Mouse (Mus musculus) cerebellum, adult (tissue): Measurements from ENCODE around the gene Tbc1d8.
A peak's percentile ranks its signal among the peaks of the same experiment; 100 is the strongest.

ENCODE experiments used
- ATAC-seq: cut with Nextera tagmentation; 2 replicates; pipeline ENCODE4 v1.9.2; 2017; ENCODE audit warnings: mild to moderate bottlenecking, moderate library complexity, mixed read lengths; ENCODE audit not compliant: insufficient number of reproducible peaks, low FRiP score, low TSS enrichment

Gene Tbc1d8

DNA sequence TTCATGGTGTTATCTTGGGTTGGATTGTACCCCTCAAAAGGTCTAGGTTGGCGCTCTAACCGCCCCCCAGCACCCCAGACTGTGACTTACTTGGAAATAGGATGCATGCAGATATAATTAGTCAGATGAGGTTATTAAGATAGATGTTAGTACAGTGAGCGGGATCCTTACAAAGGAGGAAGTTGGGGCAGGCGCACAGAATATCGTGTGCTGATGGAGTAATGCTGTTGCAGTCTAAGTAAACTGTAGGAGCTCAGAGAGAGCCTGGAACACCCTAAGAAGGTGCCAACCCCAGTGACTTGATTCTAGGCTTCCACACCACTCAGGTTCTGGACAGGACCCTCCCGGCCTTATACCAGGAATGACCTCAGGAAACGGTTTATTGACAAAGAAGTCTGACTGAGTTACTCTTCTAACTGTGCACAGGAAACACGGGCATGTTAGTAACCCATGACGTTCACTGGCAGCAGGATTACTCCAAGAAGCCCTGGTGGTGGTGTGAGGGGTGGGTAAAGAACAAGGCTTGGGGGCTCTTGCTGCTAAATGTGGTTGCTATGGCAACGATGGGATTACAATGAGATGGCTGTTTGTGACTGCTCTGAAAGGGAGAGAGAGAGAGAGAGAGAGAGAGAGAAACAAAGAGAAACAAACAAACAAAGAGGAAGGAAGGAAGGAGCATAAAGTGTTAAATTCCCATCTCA is 3.7 kb upstream of the Tbc1d8 start:
- ATAC-seq: no peak

DNA sequence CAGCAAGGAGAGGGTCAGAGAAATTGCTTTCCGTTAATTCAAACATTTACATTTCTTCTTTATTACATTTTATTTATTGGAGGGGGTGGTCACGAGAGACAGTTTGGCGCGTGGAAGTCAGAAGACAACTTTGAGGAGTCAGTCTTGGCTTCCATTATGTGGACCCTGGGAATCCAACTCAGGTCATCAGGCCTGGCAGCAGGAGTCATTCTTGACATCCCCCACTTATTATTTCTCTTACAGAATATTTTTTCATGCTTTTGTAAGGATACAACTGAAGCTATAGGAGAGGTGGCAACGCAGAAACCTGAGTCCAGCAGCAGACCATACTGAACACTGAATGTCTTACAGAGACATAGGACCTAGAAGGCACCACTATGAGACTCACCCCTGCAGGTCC is 699 bp upstream of the Tbc1d8 start:
- no peak for ATAC-seq

DNA sequence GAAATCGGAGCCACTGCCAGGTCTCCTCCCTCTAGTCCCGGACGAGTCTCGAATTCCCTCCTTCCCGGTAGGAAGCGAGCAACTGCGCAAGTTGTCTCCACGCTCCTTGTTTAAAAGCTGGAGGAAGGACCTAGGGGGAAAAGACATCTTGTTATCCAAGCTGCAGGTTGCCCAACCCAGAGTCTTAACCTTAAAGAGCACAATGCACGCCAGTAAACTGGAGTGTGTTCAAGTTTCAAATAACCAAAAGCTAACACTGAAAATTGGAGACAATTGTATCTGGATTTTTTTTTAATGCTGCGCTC is 293 bp upstream of the Tbc1d8 start:
- ATAC-seq: no peak

DNA sequence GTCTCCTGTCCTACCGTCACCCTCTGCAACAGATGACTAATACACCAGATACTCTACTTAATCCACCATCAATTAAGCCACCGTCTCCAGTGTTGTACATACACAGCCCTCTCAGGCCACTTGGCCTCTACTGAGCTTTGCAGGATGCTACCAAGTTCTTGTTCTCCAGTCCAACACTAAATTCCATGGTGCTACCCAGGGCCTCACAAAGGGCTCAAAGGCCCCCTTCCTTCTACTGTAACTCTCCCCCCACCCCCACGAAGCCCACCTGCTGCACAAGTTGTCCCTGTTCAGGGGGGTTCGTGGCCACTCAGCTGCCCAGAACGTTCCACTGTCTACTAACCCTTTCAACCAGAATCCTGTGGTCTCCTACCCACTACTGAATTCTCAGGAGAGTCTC is 1.5 kb downstream of the Tbc1d8 start:
- ATAC-seq: no peak

DNA sequence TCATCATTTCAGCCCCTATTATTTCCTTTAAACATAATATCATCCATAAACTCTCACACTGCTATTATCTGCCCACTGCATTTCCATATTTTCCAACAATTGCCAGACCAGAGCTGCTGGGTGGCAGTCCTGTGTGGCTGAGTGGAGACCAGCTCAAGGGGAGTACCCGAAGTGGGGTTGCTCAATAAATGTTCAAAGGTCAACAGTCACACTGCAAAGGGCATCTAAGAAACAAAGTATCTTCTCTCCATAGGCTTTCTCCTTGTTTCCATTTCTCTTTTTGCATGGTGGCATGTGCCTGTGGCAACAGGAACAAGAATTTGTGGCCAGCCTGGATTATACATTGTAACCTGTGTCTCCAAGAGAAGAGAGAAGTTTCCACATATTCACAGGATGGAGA is 2.2 kb downstream of the Tbc1d8 start:
- ATAC-seq: no peak

DNA sequence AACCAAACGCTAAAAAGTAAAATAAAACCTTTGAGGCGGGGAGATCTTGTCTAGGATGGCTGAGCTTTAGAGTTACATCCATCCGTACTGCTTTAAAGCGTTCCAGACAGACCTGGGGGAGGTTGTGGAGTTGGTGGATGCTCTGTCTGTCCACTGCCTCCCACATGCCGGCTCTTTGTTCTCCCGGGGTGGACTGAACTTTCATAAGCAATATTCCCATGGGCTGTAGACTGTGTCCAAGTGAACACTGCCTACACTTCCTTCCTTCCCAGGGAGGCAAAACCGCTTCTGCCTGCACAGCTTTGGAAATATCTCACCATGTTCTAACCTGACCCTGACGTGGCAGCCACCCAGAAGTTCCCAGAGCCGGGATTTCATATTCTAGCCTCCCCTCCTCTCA is 4.0 kb downstream of the Tbc1d8 start:
- no peak for ATAC-seq

DNA sequence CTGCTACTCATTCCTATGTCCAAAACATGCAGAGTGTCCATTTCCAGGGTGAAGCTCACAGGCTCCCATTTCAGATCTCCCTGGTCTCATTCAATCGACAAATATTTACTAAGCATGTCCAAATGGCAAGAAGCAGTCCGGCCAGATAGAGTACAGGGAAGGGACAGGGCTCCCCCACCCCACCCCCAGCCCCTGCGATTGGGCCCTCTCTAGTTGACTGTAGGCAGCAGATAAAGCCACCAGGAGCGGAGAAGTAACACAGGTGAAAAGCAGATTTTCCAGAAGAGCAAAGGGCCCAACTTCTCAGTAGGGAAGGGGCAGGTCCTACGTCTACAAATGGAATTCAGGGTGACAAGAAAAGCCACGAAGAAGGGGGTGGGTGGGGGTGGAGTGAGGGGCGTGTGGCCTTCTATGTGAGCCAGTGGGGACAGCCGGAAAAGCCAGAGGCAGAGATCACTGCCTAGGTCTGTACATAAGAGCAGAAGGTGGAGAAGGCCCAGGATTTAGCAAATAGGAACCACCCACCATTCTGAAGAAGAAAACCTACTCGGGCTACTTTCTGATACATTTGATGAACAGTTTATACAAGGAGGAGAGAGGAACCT is 7.2 kb downstream of the Tbc1d8 start:
- ATAC-seq: no peak

DNA sequence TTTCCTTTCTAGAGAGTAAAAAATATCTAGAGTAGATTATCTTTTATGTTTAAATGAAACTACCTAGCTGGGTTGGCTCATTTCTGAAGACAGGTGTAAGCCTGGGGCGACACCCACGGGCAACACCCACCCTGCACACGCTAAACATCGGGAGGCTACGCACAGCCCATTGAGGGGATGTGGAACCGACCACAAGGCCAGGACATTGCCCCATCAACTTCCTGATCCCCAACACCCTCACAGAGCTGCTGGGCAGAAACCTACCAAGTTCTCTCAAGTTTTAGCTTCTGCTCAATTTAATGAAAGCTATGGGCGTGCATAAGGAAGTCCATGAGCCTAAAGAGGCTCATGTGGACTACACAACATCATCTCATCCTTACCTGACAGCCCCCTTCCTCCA is 9.6 kb downstream of the Tbc1d8 start:
- no peak for ATAC-seq

DNA sequence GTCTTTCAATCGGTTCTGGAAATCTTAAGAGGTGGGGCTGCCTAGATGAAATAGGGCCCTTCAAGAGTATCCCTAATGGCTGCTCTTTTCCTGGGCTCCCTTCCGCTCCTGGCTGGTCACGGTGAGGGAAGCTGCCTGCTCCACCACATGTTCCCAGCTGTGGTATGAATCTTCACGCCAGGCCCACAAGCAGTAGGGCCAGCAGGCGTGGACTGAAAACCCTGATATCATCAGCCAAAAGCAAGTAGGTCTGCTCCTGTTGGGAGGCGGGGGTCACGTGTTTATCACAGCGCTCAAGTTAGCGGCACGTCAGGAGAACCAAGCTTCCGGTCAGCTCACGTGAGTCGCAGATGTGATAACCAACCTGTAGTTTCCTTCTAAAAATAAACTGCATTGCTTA is 12.0 kb downstream of the Tbc1d8 start:
- ATAC-seq: no peak

DNA sequence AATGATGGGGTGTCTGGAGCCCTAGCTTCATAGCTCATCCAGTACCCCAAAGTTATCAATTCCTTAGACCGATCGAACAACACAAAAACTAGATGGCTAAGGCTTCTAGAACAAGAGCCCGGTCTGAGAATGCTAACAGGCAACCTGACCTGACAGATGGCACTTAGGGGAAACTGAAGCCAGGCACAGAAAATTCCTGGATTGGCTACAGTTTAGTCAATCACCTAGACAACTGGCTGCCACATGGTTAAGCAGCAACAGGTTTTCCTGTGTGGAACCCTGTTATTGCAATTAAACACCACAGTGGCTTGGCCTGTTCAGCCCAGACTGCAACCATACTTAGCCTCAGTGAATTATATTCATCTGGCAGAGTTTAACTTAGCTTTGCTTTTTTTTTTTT is 13.8 kb downstream of the Tbc1d8 start:
- no peak for ATAC-seq

DNA sequence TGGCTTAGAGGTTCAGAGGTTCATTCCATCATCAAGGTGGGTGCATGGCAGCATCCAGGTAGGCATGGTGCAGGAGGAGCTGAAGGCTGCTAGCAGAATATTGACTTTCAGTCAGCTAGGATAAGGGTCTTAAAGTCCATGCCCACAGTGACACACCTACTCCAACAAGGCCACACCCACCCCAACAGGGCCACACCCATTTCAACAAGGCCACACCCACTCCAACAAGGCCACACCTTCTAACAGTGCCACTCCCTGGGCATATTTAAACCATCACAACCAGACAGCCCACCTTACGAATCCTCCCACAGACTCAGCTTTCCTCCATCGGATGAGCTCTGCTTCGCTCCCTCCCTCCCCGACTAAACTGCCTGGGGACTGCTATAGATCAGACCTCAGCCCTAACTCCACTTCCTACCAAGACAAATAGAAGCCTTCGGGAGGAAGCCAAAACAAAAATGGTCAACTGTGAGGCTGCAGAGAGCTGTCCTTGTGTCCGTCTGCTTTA is 15.6 kb downstream of the Tbc1d8 start:
- ATAC-seq: no peak

DNA sequence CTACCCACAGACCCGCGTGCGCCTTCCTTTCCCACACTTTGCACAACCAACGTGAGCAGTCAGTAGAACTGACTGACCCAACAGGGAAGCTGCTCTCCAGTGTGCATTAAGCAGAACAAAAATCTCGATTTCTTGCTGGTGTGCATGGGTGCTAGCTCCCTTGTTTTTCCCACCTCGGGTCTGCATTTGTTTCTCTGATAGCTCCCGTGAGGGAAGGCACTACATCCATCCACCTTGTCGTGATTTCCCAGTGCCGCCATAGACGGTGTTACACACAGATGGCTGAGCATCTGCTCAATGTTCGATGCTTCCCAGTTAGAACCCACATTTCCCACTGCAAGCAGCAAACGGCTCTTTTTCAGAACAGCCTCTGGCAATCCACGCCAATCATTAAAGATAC is 16.5 kb downstream of the Tbc1d8 start:
- ATAC-seq: no peak

DNA sequence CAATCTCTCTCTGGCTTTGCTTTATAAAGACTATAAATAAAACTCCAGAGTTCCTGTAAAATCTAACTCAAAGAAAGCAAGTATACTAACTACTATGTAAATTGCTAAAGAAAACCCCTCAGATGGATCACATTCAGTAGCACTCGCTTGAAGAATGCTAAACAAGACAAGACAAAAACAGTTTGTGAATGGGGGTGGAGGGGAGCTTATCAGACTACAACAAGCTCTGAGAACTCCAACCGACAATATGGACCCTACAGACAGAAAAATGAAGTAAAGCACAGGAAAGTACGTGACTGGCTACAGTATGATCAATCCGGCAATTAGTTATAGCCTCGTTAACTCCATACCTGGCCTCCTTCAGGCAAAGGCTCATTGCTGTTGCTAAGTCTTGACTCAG is 18.1 kb downstream of the Tbc1d8 start:
- ATAC-seq: no peak

DNA sequence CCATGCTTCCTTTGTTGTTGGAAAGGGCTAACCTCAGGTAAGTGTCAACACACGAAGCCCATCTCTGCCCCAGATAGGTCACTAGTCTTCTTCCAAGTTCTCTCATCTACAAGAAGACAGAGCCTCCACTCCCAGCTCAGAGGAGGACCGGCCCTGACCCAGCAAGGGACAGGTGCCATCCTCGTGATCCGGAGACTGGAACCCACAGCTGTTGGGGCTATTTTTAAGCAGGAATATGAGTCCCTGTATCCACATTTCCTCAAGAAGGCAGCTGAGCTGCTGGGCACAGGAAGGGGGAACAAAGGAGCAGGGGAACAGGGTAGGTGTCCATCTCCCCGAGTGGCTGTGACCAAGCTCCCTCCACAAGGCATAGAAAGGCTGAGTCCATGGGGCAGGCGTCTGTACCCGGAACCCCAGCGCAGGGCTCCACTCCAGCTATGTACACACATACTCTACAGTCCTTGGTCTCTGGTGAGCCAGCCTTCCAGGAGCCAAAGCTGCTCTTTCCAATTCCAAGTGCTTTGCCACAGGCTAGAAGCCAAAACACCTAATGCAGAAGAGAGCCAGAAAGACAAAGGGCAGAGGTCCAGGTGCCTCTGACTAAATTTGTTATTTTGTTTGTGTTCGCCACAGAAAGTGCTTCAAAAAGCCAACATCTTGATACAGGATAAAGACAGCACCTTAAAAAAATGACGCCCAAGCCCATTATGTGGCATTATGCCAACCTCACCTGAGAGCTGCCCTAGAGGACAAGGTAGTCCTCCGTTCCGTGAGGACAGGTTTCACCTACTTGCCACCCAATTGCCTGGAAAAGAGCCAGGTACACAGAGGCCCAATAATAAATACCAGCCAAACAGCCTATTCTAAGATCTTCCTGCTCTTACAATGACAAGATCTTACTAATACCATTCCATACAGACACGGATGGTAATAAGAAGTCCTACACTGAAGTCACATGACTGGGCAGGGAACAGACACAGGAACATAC is 20.4 kb downstream of the Tbc1d8 start:
- ATAC-seq: peak; percentile 83

DNA sequence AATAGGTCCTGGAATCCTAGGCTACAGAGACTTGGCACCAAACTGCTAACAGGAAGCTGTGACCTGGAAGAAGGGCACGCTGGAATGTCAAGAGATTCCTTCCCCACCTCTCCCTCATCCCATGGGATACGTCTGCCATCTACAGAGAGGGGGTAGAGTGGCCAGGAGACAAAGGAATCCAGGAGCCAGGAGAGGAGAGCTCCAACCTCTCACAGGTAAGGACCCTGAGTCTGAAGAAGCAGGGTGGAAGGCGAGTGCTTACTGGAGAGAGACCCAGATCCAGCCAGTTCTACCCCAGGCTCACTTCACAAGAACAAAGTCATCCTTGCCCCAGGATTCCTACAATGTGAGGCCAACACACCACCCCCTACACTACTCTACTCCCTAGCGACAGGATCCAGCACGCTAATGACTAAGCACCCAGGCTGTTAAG is 22.1 kb downstream of the Tbc1d8 start:
- ATAC-seq: no peak

DNA sequence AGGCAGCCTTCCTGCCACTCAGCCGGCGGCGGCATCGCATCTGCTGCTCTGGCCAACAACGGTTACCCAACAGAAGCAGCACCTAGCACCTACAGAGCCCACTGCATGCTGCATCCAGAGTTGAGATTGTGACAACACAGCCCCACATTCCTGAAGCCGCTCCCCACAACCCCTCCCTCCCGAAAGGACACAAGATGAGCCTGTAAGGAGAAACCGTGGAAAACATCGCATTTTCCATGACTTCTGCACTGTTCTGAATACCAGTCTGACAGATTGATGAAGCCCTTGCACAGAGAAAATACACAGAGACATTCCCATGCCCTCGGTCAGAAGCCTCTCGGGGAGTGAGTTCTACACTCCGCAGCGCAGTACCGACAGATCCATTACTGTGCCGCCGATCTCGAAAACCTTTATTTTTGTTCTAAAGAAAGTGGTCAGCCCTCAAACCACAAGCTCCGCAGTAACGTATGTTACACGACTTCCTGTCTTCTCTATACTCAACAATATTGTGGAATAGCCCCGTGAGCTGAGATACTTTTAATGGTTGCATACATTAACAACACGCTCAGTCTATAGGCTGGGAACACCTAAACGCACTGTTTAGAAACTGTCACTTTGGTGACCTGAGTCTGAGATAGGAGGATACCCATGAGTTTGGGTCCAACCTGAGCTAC is 23.1 kb downstream of the Tbc1d8 start:
- no peak for ATAC-seq

DNA sequence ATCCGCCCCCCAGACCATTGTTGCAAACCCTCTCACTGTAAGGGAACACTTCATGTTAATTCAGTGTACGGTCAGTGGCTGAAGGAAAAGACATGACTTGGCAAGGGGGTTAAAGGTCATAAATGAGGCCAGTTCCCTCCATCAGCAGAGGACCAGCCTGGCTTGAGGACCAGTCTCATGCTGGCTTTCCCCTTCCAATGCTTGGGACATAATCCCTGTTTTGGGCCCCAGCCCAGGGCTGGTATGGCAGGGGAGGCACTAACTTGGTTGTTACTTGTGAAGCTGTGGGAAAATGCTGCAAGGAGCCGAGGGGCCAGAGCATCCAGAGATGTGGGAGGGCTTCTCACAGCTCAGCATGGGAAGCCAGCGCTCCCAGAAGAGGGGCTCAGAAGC is 23.8 kb downstream of the Tbc1d8 start:
- ATAC-seq: no peak

DNA sequence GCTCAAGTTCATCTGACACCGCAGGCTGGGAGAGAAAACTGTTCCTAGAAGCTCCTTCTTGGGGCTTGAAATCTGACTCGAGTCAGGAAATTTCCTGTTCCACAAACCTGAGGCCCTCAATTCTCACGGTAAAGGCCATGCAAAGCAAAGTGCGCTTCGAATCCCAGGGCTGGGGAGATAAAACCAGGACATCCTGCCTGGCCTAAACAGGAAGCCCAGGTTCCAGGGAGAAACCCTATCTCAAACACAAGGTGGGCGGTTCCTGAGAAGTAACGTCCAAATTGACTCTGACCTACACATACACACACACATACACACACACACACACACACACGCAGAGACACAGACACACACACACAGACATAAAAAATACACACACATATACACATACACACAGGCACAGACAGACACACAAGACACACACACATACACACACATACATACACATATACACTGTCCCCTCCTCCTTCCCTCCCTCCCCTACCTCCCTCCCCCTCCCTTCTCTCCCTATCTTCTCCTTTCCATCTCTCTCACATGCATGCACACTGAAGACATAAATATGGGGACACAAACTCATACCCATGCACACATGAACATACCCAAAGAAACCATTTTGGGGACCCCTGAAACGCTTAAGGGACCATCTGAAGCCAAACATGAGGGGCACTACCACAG is 24.3 kb downstream of the Tbc1d8 start:
- no peak for ATAC-seq

DNA sequence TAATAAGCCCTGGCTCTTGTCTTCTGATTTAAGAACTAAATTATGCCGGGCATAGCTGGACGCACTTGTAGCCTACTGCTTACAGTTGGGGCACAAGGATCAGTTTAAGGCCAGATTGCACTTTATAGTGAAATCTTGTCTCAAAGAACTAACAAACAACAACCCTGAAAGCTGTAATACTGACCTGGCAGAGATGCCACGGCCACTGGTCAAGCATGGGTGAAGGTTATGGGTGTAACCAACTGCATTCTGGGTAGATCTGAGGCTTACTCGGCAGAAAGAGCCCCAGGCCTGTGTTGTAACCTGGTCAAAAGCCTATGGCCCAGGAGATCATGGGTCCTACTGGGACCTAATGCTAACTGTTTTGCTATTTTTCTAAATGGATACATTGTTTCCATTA is 26.4 kb downstream of the Tbc1d8 start:
- no peak for ATAC-seq

DNA sequence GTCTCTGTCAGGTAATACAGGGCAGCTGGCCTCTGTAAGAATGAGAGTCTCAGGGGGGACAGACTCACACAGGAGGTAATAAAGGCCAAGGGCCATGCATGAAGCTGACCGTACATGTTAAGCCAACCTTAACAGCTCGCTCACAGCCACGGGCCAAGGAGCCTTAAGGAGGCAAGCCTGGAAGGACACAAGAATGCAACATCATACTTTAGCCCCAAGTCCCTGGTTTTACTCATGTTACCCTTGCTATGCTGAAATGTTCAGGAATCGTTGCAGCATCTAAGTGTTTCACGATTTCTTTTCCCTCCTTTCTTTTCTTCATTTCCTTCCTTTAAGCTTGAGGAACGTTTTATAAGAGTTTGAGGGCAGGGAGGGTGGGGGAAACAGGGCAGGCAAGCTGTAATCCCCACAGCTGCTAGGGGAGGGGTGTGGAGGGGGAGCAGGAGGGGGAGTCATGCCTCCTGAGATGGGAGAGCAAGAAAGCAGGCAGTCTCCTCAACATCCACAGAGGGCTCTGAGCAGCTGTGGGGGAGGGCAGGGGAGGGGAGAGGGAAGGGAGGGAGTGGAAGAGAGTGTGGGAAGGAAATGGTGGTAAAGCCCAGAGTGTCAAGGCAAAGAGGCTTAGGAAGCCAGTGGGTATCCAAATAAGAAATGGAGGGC is 28.4 kb downstream of the Tbc1d8 start:
- ATAC-seq: no peak
